ENCODE assay signal across 25 mouse cellular contexts in genomic region chr10:83448582-83448981, GRCm38 (mm10).
"Had no signal": no experiment of that assay in that cellular context is flagged by ENCODE, and none has a peak within 500 bp of the region (broad histone marks: within the 10 kb centered on the region; RNA-seq: fewer than 3 reads in every experiment).

No protein-coding gene starts in this region.

- H3K4me1 ChIP-seq: heart, embryonic 13.5 days; heart, embryonic 15.5 days; hindbrain, embryonic 13.5 days; hindbrain, embryonic 15.5 days; kidney, embryonic 15.5 days; limb, embryonic 10.5 days; limb, embryonic 12.5 days; liver, embryonic 13.5 days had no signal

- H3K9ac ChIP-seq: heart, embryonic 13.5 days; heart, embryonic 15.5 days; hindbrain, embryonic 13.5 days; hindbrain, embryonic 15.5 days; kidney, embryonic 15.5 days; limb, embryonic 12.5 days; liver, embryonic 13.5 days had no signal

- H3K4me3 ChIP-seq: gastrocnemius, adult 2 months; heart, embryonic 13.5 days; heart, embryonic 15.5 days; hindbrain, embryonic 13.5 days; hindbrain, embryonic 15.5 days; kidney, embryonic 15.5 days; layer of hippocampus, adult 2 months; left cerebral cortex, adult 2 months; limb, embryonic 10.5 days; limb, embryonic 12.5 days; liver, embryonic 13.5 days had no signal

- DNase-seq: gastrocnemius, adult 2 months; gastrocnemius, postnatal 10 days; gastrocnemius, postnatal 25 days; heart, adult 18-20 months; heart, postnatal 14 days; heart, postnatal 36 days; kidney, adult 11 months; kidney, adult 2 months; kidney, adult 9 months; kidney, postnatal 14 days; kidney, postnatal 4 days; liver; liver, embryonic 13.5 days had no signal

- H3K36me3 ChIP-seq: heart, embryonic 15.5 days; liver, embryonic 13.5 days had no signal

- H3K27ac ChIP-seq: gastrocnemius, adult 2 months; heart, embryonic 13.5 days; heart, embryonic 15.5 days; hindbrain, embryonic 13.5 days; hindbrain, embryonic 15.5 days; hindbrain, postnatal 0 days; kidney, embryonic 15.5 days; kidney, postnatal 0 days; layer of hippocampus, adult 2 months; left cerebral cortex, adult 2 months; limb, embryonic 10.5 days; limb, embryonic 12.5 days; liver, embryonic 13.5 days had no signal

- ATAC-seq: hindbrain, postnatal 0 days; intestine, embryonic 16.5 days had no signal

- H3K9me3 ChIP-seq: limb, embryonic 10.5 days had no signal

- H3K27me3 ChIP-seq: heart, embryonic 13.5 days; heart, embryonic 15.5 days; hindbrain, embryonic 13.5 days; hindbrain, embryonic 15.5 days; kidney, embryonic 15.5 days; limb, embryonic 12.5 days; liver, embryonic 13.5 days had no signal
